Mouse (Mus musculus): ENCODE results near the gene Htr6.

Gene Htr6

DNA sequence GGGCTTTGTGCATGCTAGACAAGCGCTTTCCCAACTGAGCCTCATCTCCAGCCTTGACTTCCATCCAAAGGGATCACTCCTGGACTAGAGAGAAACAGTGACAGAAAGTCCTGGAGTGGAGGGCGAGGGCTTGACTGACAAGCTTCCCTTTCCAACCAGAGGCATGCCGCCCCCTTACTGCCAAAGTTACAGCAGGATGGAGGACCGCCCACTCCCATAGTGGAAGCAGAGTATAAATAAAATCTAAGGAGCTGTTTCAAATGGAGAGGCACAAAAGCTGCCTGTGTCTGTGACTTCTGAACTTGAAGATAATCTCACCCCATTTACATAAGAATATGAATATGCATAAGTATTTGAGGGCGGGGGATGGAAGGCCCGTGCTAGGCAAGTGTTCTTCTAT, 26.9 kb downstream of the Htr6 start:
- no peak for DNase-seq (ENCODE audit: low read depth, low spot score)

- DNase-seq (ENCODE audit: low read depth, low spot score) = no peak
These were observed 29.0 kb downstream of the Htr6 start for GRCm38 (mm10) chr4:139046354-139046753.

- DNase-seq (ENCODE audit: low read depth, low spot score) = no peak
These were observed 30.8 kb downstream of the Htr6 start for GRCm38 (mm10) chr4:139044566-139044965.

DNA sequence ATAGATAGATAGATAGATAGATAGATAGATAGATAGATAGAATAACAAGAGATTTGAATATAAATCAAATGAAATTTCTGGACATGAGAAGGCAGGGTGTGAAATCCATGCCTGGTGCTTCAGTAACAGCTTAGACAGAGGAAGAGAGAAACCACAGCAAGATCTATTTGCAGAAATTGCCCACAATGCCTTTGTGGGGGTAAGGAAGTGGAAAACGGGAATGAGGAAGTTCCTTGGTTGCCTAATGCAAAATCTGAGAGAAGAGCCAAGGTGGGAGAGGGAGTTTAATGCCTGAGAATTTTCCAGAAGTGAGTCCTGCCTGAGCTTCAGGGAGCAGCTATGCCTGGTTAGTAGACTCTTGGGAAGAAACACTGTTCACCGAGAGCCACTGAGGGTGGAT, 31.8 kb downstream of the Htr6 start:
- DNase-seq (ENCODE audit: low read depth, low spot score) = no peak

GRCm38 (mm10) chr4:139042611-139043010, 32.8 kb downstream of the Htr6 start:
- DNase-seq (ENCODE audit: low read depth, low spot score) = no peak

DNA sequence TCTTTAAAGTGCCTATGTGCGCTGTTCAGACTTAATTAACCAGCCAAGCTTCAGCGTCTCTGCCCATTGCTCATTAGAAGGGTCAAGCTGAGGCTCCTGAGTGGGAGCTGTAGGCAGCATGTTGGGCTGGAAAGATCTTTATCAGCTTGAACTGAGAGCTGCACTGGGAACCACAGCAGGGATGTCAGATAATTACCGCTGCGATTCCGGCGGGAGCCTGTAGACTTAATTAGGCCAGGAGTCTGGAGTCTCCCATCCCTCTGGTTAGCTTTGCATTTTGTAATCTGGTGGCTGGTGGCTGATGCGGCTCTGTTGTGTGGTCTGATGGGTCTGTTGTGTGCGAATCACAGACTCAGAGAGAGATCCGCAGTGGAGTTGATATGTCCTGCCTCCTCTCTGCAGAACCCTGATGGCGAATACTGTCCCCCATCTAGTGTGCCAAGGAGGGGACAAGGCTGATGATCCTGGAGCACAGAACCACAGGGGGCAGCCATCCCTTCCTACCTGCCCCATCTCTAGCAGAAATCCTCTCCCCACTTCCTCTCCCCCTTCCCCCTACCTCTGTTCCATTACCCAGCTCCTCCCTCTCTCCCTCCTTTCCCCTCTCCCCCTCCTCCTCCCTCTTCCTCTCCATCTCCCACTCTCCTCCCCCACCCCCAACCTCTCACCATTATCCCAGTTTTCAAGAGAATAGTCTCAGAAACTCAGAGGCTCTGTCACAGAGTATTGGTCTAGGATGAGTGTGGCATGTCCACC, 35.1 kb downstream of the Htr6 start:
- no peak for DNase-seq (ENCODE audit: low read depth, low spot score)

DNA sequence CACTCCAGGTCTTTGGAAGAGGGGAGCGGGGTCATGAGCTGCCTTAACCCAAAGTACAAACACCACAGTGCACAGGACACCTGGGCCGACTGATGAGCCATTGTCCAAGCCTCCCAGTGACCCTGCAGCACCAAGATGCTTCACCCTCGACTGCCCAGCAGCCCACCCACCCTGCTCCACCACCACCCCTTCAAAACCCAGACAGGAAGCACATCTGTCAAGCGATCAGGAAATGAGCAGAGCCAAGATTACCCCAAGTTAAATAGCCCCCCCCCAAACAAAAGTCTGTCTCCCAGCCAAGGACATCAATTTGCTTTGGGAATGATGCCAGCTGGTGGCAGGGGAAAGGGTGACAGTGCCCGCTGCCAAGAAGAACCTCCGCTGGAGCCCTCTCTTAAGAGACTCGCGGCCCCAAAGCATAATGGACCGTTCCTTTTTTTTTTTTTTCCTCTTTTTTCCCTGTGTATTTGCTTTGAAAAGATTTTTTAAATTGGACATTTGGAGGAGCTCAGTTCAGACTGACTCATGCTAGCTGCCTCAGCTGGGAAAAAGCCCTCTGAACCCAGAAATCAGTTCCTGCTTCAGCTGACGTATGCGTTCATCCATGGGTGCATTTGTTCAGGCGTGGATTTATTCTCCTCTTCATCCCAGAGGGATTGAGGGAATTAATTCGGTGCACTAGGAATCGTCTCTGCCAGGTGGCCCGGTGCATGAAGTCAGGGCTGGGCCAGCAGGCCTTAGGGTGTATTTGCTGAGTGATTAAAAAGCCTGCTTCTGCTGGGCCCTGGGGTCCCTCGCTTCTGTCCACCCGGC, 37.4 kb downstream of the Htr6 start:
- DNase-seq (ENCODE audit: low read depth, low spot score) = peak; percentile 60

- DNase-seq (ENCODE audit: low read depth, low spot score) = no peak
These were observed 39.6 kb downstream of the Htr6 start for GRCm38 (mm10) chr4:139035799-139036198.

DNA sequence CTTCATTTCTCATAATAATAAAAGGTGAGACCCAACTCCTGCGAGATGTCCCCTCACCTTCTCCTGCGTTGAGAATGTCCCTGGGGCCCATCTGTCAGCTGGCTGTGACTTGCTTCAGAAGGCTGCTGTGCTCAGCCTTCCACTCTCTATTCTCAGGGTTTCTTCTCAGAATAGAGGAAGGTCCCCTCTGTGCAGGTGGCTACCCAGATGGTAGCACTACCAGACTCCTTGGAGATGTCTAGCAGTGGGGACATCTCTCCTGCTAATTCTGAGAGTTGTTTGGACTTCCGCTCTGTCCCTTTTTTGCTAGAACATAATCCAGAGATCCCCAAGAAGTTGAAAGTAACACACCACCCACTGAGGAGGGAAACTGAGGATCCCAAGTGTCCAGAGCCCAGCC, 40.4 kb downstream of the Htr6 start:
- no peak for DNase-seq (ENCODE audit: low read depth, low spot score)

DNA sequence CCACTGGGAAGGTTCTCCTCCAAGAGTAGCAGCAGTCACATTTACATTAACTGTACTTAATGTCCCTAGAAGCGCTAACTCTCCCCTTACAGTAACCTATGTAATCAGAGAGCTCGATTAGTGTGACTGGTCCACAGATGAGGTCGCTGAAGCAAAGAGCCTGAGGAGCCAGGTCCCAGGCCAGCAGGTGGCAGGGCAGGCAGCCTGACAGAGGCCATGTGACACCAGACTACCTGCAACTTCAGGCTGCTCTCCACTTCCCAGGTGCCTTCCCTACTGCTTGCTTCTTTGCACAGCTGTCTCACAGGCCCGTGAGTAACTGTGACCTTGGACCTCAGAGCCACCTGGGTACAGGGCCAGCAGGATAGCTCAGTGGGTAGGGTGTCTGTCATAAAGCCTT, 40.8 kb downstream of the Htr6 start:
- DNase-seq (ENCODE audit: low read depth, low spot score) = no peak

- no peak for DNase-seq (ENCODE audit: low read depth, low spot score)
These were observed 41.4 kb downstream of the Htr6 start for GRCm38 (mm10) chr4:139034010-139034367.

- no peak for DNase-seq (ENCODE audit: low read depth, low spot score)
These were observed 41.9 kb downstream of the Htr6 start for GRCm38 (mm10) chr4:139033263-139034009.

DNA sequence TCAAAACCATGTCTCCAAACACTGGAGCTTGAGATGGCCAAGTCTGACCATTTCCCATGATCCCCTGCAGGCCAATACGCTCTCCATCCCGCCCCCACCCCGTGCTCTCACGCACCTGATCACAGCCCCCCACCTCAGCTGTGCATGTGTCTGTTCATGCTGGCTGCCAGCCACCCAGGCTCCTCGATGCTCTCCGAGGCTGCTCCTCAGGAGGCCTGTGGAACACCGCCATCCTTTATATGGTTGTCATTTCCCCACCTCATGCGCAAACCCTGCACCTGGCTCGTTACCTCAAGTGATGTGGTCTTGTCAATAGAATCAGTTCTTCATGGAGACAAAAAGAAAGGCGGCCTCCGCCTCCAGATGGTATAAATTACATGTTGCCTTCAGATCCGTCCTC, 42.8 kb downstream of the Htr6 start:
- no peak for DNase-seq (ENCODE audit: low read depth, low spot score)

DNA sequence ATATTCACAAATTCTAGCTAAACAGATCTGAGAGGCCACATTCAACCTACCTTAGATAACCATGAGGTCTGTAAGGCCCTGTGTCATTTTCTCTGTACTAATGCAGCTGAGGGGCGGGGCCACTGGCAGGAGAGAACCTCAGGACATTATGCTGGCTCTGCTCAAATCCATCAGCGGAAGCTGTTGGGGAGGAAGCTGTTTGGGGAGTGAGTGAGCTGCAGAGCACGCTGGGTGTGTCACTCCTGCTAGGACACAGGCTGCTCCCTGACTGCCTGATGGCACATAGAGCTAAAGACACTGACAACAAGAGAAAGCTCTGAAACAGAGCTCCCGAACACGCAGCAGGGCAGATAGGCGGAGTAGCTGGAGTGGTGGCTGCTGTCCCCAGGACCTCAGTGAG, 44.7 kb downstream of the Htr6 start:
- no peak for DNase-seq (ENCODE audit: low read depth, low spot score)

DNA sequence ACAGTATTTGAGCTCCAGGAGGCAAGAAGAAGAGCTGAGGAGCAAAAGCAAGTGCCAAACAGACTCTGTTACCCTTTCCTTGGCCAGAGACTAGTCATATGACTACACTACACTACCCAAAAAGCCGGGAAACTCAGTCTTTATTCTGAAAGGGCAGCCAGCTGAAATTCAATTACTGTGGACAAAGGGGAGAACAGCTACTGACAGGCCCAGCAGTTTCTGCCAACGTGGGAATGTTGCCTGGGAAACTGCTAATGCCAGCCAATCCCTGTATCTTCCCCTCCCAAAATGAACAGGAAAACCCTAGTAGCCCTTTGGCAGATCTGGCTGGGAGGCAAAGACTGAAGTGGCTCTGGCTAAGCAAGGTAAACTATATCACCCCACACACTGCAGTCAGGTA, 51.0 kb downstream of the Htr6 start:
- DNase-seq (ENCODE audit: low read depth, low spot score) = peak; percentile 65

DNA sequence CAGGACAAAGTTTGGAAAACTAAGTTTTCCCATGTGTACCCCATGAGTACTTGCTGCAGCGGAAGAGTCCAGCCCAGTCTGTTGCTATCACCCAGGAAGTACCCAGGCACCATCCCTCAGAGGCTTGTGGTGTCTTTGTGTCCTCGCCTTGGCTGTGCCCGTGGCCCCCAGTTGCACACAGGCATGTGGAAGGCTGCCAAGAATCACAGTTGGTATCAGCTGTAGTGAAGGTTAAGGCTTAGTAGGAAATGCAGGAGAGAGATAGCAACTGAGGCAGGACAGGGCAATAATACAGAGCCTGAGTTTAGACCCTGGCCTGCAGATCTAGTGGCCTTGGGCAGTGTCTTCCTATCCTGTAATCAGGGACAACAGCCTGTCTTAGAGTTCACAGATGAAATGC, 55.0 kb downstream of the Htr6 start:
- no peak for DNase-seq (ENCODE audit: low read depth, low spot score)

DNA sequence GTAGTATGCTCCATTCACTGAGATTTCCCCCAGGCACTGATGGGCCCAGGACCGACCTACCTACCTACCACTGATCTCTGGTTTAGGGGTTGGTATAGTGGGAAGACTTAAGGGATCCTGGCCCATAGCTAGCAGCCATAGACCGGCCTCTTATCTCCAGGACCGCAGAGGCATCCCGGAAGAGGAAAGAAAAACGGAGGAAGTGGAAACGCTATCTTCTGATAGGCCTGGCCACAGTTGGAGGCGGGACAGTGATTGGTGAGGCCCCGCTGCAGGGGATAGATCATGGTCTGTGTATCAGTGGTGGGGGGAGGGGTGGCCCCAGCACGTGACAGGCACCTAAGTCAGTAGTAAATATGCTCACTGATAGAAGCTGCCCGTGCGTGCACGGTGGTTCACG, 56.0 kb downstream of the Htr6 start:
- no peak for DNase-seq (ENCODE audit: low read depth, low spot score)

GRCm38 (mm10) chr4:139018976-139019375, 56.4 kb downstream of the Htr6 start:
- DNase-seq (ENCODE audit: low read depth, low spot score) = no peak

- no peak for DNase-seq (ENCODE audit: low read depth, low spot score)
These were observed 57.0 kb downstream of the Htr6 start for GRCm38 (mm10) chr4:139018388-139018787.

- no peak for DNase-seq (ENCODE audit: low read depth, low spot score)
These were observed 60.6 kb downstream of the Htr6 start for GRCm38 (mm10) chr4:139014793-139015192.

DNA sequence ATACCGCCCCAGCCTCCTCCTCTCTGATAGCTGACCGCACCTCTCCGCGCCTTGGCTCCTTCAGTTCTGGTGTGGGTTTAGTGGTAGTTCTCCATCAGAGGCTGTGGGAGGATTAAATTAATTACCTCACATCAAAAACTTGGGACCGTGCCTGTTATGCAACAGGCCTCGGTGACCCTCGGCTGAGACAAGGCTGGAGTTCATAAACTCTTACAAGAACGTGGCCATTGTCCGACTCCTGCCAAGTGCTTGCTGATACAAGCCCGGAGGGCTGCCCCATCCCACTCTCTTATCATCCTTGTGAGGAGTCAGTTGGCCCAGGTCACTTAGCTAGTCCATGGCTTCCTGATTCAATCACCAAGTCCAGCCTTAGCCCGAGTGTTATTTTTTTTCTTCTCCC, 62.1 kb downstream of the Htr6 start:
- DNase-seq (ENCODE audit: low read depth, low spot score) = no peak

GRCm38 (mm10) chr4:139011201-139011702, 64.1 kb downstream of the Htr6 start:
- no peak for DNase-seq (ENCODE audit: low read depth, low spot score)
